Mouse (Mus musculus): ENCODE measurements around the gene Tapbp. TPM values are rescaled to one million over a fixed set of nuclear protein-coding genes. Genes with fewer than 3 reads are reported as not detected.

Gene Tapbp
- polyA plus RNA-seq, 1 experiment from 2014 or later = 35.7 TPM

GRCm38 (mm10) chr17:33954646-33955554 is 39.2 kb downstream of the Tapbp start:
- 1% methylated on average over 33 of the region's 33 CpGs for WGBS
- ATAC-seq (ENCODE audit: low read depth) = no peak; the same call in 1 of the 2 replicates
- H3K4me2 ChIP-seq (ENCODE audit: low read depth, low read length) = peak overlapping the region; percentile 98
- H3K9me3 ChIP-seq (ENCODE audit: control insufficient read depth, low read length) = no peaks in the 10 kb centered on the region
- H3K36me3 ChIP-seq (ENCODE audit: control insufficient read depth, insufficient read depth, low read length) = peaks cover 25% of the 10 kb centered on the region
- peak overlapping the region; percentile 96 for H3K4me3 ChIP-seq (ENCODE audit: low read depth, low read length)
- H3K4me1 ChIP-seq (ENCODE audit: control insufficient read depth, insufficient read depth, low read length) = peaks cover 39% of the 10 kb centered on the region
- H3K9ac ChIP-seq (replicated peaks; ENCODE audit: low read depth, low read length) = peak overlapping the region; percentile 91
- no peaks in the 10 kb centered on the region for H3K27me3 ChIP-seq (ENCODE audit: control insufficient read depth, insufficient read depth, low read length)
- peak overlapping the region; percentile 91 for H3K27ac ChIP-seq (ENCODE audit: low read depth, low read length)

GRCm38 (mm10) chr17:33955555-33956214 is 40.0 kb downstream of the Tapbp start, which contains the start of the genes Vps52 and Rps18:
TSS of gene Vps52 (plus strand) at chr17:33955812.
TSS of gene Rps18 (minus strand) at chr17:33956001.
- H3K36me3 ChIP-seq (ENCODE audit: control insufficient read depth, insufficient read depth, low read length) = peaks cover 30% of the 10 kb centered on the region
- peak within 1 kb of the TSS; percentile 96 for H3K4me3 ChIP-seq (ENCODE audit: low read depth, low read length)
- H3K27me3 ChIP-seq (ENCODE audit: control insufficient read depth, insufficient read depth, low read length) = no peaks in the 10 kb centered on the region
- peak within 1 kb of the TSS; percentile 91 for H3K27ac ChIP-seq (ENCODE audit: low read depth, low read length)
- WGBS = under 1% methylated on average over 50 of the region's 50 CpGs
- H3K4me1 ChIP-seq (ENCODE audit: control insufficient read depth, insufficient read depth, low read length) = peaks cover 31% of the 10 kb centered on the region
- peak within 1 kb of the TSS; percentile 91 for H3K9ac ChIP-seq (replicated peaks; ENCODE audit: low read depth, low read length)
- ATAC-seq (ENCODE audit: low read depth) = peak; percentile 90
- peak within 1 kb of the TSS; percentile 98 for H3K4me2 ChIP-seq (ENCODE audit: low read depth, low read length)
- no peaks in the 10 kb centered on the region for H3K9me3 ChIP-seq (ENCODE audit: control insufficient read depth, low read length)

GRCm38 (mm10) chr17:33956336-33956735 is 40.6 kb downstream of the Tapbp start:
- peak overlapping the region; percentile 96 for H3K4me3 ChIP-seq (ENCODE audit: low read depth, low read length)
- peaks cover 30% of the 10 kb centered on the region for H3K36me3 ChIP-seq (ENCODE audit: control insufficient read depth, insufficient read depth, low read length)
- peaks cover 27% of the 10 kb centered on the region for H3K4me1 ChIP-seq (ENCODE audit: control insufficient read depth, insufficient read depth, low read length)
- no peaks in the 10 kb centered on the region for H3K9me3 ChIP-seq (ENCODE audit: control insufficient read depth, low read length)
- no peaks in the 10 kb centered on the region for H3K27me3 ChIP-seq (ENCODE audit: control insufficient read depth, insufficient read depth, low read length)
- H3K4me2 ChIP-seq (ENCODE audit: low read depth, low read length) = peak overlapping the region; percentile 88
- peak overlapping the region; percentile 91 for H3K27ac ChIP-seq (ENCODE audit: low read depth, low read length)
- H3K9ac ChIP-seq (replicated peaks; ENCODE audit: low read depth, low read length) = peak overlapping the region; percentile 66
- ATAC-seq (ENCODE audit: low read depth) = no peak
- WGBS = 7% methylated on average over 10 of the region's 10 CpGs

- no peak for ATAC-seq (ENCODE audit: low read depth)
- Histone ChIP-seq H3K27ac (ENCODE audit: low read depth, low read length) (no peak overlapping the region), H3K36me3 (ENCODE audit: control insufficient read depth, insufficient read depth, low read length) (peaks cover 35% of the 10 kb centered on the region), H3K4me1 (ENCODE audit: control insufficient read depth, insufficient read depth, low read length) (peaks cover 20% of the 10 kb centered on the region), H3K9me3 (ENCODE audit: control insufficient read depth, low read length) (no peaks in the 10 kb centered on the region), H3K27me3 (ENCODE audit: control insufficient read depth, insufficient read depth, low read length) (no peaks in the 10 kb centered on the region), H3K9ac (replicated peaks; ENCODE audit: low read depth, low read length) (no peak overlapping the region), H3K4me2 (ENCODE audit: low read depth, low read length) (no peak overlapping the region), H3K4me3 (ENCODE audit: low read depth, low read length) (no peak overlapping the region)
- 87% methylated on average over 6 of the region's 6 CpGs for WGBS
Measured at GRCm38 (mm10) chr17:33957493-33957892, 41.8 kb downstream of the Tapbp start.

- no peaks in the 10 kb centered on the region for H3K27me3 ChIP-seq (ENCODE audit: control insufficient read depth, insufficient read depth, low read length)
- H3K9ac ChIP-seq (replicated peaks; ENCODE audit: low read depth, low read length) = no peak overlapping the region
- H3K4me3 ChIP-seq (ENCODE audit: low read depth, low read length) = no peak overlapping the region
- peaks cover 19% of the 10 kb centered on the region for H3K4me1 ChIP-seq (ENCODE audit: control insufficient read depth, insufficient read depth, low read length)
- ATAC-seq (ENCODE audit: low read depth) = no peak
- no peaks in the 10 kb centered on the region for H3K9me3 ChIP-seq (ENCODE audit: control insufficient read depth, low read length)
- H3K27ac ChIP-seq (ENCODE audit: low read depth, low read length) = no peak overlapping the region
- H3K36me3 ChIP-seq (ENCODE audit: control insufficient read depth, insufficient read depth, low read length) = peaks cover 40% of the 10 kb centered on the region
- WGBS = 94% methylated on average over 11 of the region's 11 CpGs
- H3K4me2 ChIP-seq (ENCODE audit: low read depth, low read length) = no peak overlapping the region
Measured at GRCm38 (mm10) chr17:33958451-33958850, 42.8 kb downstream of the Tapbp start.

GRCm38 (mm10) chr17:33959135-33959534 is 43.4 kb downstream of the Tapbp start:
- no peak for ATAC-seq (ENCODE audit: low read depth)
- Histone ChIP-seq H3K4me2 (ENCODE audit: low read depth, low read length) (no peak overlapping the region), H3K9me3 (ENCODE audit: control insufficient read depth, low read length) (no peaks in the 10 kb centered on the region), H3K4me3 (ENCODE audit: low read depth, low read length) (no peak overlapping the region), H3K4me1 (ENCODE audit: control insufficient read depth, insufficient read depth, low read length) (peaks cover 13% of the 10 kb centered on the region), H3K9ac (replicated peaks; ENCODE audit: low read depth, low read length) (no peak overlapping the region), H3K36me3 (ENCODE audit: control insufficient read depth, insufficient read depth, low read length) (peaks cover 38% of the 10 kb centered on the region), H3K27me3 (ENCODE audit: control insufficient read depth, insufficient read depth, low read length) (no peaks in the 10 kb centered on the region), H3K27ac (ENCODE audit: low read depth, low read length) (no peak overlapping the region)
- 97% methylated on average over 13 of the region's 13 CpGs for WGBS

GRCm38 (mm10) chr17:33959948-33960347 is 44.2 kb downstream of the Tapbp start:
- no peak for ATAC-seq (ENCODE audit: low read depth)
- Histone ChIP-seq H3K9me3 (ENCODE audit: control insufficient read depth, low read length) (no peaks in the 10 kb centered on the region), H3K4me2 (ENCODE audit: low read depth, low read length) (no peak overlapping the region), H3K4me3 (ENCODE audit: low read depth, low read length) (no peak overlapping the region), H3K27ac (ENCODE audit: low read depth, low read length) (no peak overlapping the region), H3K27me3 (ENCODE audit: control insufficient read depth, insufficient read depth, low read length) (no peaks in the 10 kb centered on the region), H3K4me1 (ENCODE audit: control insufficient read depth, insufficient read depth, low read length) (peaks cover 5% of the 10 kb centered on the region; the same call in 1 of the 2 replicates), H3K36me3 (ENCODE audit: control insufficient read depth, insufficient read depth, low read length) (peaks cover 40% of the 10 kb centered on the region), H3K9ac (replicated peaks; ENCODE audit: low read depth, low read length) (no peak overlapping the region)
- WGBS = 95% methylated on average over 15 of the region's 15 CpGs

GRCm38 (mm10) chr17:33962876-33963275 is 47.2 kb downstream of the Tapbp start:
- 97% methylated on average over 7 of the region's 7 CpGs for WGBS
- Histone ChIP-seq H3K4me2 (ENCODE audit: low read depth, low read length) (no peak overlapping the region), H3K4me1 (ENCODE audit: control insufficient read depth, insufficient read depth, low read length) (no peaks in the 10 kb centered on the region), H3K9ac (replicated peaks; ENCODE audit: low read depth, low read length) (no peak overlapping the region), H3K27me3 (ENCODE audit: control insufficient read depth, insufficient read depth, low read length) (no peaks in the 10 kb centered on the region), H3K9me3 (ENCODE audit: control insufficient read depth, low read length) (no peaks in the 10 kb centered on the region), H3K4me3 (ENCODE audit: low read depth, low read length) (no peak overlapping the region), H3K27ac (ENCODE audit: low read depth, low read length) (no peak overlapping the region), H3K36me3 (ENCODE audit: control insufficient read depth, insufficient read depth, low read length) (peaks cover 54% of the 10 kb centered on the region)
- no peak for ATAC-seq (ENCODE audit: low read depth)

Data from neural tube, embryonic 14.5 days (tissue).